Mouse (Mus musculus): Measurements from ENCODE around the gene Timd2.
"Not testable (repeated sequence)": the region's sequence is repeated elsewhere in the genome, so short reads cannot be mapped to it uniquely, and the experiment has no call there.

Timd2 gene

GRCm38 (mm10) chr11:46652476-46652875, 54.4 kb downstream of the Timd2 start:
- no peak for DNase-seq

GRCm38 (mm10) chr11:46649655-46650054, 57.2 kb downstream of the Timd2 start:
- DNase-seq, result peak in 1 of 2 experiments; percentile 5

DNA sequence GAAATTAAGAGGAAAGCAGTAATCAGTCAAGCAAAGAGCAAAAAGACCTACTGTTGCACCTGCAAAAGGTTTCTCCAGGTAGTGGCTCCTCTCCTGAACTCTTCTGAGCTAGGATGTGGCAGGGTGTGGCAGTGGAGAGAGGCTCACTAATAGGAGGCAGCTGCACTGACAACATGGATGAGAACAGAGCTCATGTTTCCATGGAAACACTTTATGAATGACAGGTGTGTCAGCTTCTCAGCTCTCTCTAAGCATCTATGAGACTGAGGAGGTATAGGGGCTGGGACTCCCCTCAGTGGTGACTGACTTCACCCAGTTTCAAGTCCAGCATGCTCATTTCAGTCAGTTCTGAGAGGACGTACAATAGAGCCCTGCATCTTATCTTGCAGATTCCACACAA, 62.0 kb downstream of the Timd2 start:
- no peak for DNase-seq

DNA sequence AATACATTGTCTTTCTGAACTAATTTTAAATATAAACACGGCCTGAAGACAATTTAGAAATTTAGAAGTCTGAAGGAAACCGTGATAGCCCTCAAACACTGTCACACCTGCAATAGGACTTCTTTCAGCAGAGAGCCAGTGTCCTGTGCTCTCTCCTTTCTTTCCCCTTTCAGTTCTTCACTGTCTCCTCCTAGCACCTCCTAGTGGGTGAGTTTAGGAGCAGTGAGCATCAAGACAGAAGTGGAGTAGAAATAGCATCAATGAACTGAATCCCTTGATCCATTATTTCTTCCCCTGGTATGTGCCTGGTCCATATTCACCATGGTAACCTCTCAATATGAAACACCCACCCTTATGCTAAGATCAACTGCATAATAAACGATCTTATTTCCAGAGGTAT, 70.3 kb downstream of the Timd2 start:
- DNase-seq, result no peak

- not testable (repeated sequence) for DNase-seq
Measured at GRCm38 (mm10) chr11:46635516-46635915, 71.3 kb downstream of the Timd2 start.

DNA sequence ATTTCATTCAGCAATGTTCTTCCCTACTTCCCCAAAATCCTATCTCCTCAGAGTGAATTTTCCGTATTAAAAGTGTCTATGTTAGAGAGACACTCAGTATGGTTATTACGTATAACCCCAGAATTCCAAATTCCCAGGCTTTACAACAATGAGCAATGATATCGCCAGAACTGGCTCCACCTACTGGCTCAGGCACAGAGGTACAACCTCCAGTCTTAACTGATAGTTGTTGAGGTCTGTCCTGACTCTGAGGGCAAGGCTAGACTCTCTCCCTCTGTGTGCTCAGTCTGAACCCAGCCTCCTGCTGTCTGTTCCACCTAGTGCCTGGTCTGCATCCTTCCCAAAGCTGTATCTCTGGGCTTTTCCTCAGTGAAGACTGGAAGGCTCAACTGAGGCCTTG, 75.2 kb downstream of the Timd2 start:
- DNase-seq, result peak; percentile 53 to 65

DNA sequence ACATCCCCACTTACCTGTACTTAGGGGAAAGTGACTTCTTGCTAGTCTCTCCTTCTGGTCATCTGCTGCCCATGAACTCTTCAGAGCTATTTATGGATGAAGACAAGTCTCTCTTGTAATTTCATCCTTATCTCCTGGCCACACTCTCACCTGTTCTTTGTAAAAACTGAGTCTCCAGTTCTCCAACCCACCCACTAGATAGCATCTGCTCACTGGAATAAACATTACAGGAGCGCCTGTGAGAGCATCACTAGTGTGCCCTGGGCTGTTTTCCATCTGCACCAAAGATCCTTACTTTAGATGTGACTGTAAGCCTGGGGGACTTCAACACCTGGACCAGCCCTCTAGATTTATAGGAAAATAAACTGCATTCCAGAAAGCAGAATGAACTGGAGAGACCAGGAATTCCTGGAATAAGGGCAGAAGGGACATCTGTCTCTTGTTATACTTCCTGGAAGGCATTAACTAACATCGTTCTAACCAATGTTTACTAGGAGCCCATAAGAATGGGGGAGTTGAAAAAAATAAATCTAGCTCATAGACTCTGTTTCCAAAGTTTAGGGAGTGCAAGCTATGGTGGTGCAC, 77.6 kb downstream of the Timd2 start, which contains the start of gene Dppa1:
Dppa1 (minus strand) TSS at position 51 of the 585 bp plus-strand sequence.
- no peak for DNase-seq

DNA sequence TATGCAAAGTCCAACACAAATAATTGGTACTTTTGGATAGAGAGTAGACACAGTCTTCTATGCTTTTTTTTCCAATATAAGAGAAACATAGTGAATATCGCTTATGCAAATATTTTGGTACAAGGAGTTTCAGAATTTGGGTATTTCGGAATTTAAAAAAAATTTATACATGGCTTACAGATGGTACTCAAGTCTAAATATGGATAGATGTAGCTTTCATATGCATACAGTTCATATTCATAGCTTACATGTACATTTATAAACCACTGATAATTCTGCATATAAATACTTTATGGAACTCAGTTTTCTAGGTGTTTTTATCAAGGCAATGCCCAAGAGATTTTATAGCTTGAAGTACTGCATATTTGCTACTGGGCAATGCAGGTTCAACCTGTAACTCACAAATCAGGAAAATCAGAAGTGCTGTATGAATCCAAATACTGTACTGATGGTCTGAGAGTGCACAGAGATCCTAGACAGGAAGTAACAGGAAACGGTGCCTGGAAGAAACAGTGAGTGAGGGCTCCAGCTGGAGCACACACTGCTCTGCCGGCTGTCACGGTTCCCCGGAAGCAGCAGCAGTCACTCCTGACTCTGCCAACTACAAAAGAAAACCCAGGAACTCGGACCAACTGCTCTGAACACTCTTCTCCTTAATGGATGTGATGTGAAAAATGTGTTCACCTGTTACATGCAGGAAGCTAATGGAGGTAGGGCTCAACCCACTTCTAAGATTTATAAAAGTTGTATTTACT, 86.3 kb downstream of the Timd2 start:
- no peak for DNase-seq

- DNase-seq, result no peak
Measured at GRCm38 (mm10) chr11:46619929-46620328, 86.9 kb downstream of the Timd2 start.

All from kidney, postnatal 4 days (tissue).